Mouse (Mus musculus) brown adipose tissue, adult 24 weeks (tissue): ENCODE measurements around the gene Prex1. TPM values are rescaled to one million over a fixed set of nuclear protein-coding genes. Genes with fewer than 3 reads are reported as not detected.

ENCODE experiments used
- H3K27ac ChIP-seq: fragments of 200-500 bp; replicated peaks from 2 replicates; pipeline ENCODE4 v1.5.1; 2012; ENCODE audit warnings: low read depth, mild to moderate bottlenecking, low read length
- H3K4me1 ChIP-seq: fragments of 200-500 bp; 2 replicates; pipeline ENCODE4 v1.6.1; 2012; ENCODE audit warnings: low read length, mixed read lengths; ENCODE audit not compliant: control insufficient read depth, insufficient read depth, insufficient read length
- H3K4me3 ChIP-seq: fragments of 200-500 bp; 2 replicates; pipeline ENCODE4 v1.5.1; 2012; ENCODE audit warnings: low read depth, mild to moderate bottlenecking, low read length, moderate library complexity; ENCODE audit not compliant: insufficient read depth
- polyA plus RNA-seq: library from polyadenylated mRNA; stranded (reverse); fragments of >200 nt; gene quantifications from 2 replicates; pipeline ENCODE4 v1.2.4, GENCODE M21; 2012; ENCODE audit not compliant: missing spikeins, insufficient read depth, insufficient read length

The Prex1 gene
- polyA plus RNA-seq, 1 experiment = 2.3 TPM

DNA sequence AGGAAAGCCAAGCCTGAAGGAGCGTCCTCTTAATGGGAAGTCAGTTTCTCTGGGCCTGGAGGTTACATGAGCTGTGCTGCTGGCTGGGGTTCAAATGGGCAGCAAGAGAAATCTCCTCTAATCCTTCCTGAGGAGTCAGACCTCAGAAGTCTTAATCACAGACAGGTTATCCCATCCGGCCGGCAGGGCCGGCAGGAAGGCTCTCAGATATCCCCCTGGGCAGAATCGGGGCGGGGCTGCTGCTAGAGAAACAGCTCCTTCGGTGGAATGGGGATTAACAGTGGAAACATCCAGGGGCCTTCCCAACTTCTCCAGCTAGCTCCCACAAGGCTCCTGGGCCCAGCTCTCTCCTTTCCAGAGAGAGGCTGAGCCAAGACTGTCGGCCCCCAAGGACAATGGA lies 105.1 kb downstream of the Prex1 start:
- Histone ChIP-seq H3K4me1 (peaks cover 19% of the 10 kb centered on the region), H3K4me3 (no peak overlapping the region), H3K27ac (no peak overlapping the region)

GRCm38 (mm10) chr2:166606481-166607245 lies 107.0 kb downstream of the Prex1 start:
- Histone ChIP-seq H3K27ac (no peak overlapping the region), H3K4me1 (peaks cover 19% of the 10 kb centered on the region), H3K4me3 (no peak overlapping the region)

DNA sequence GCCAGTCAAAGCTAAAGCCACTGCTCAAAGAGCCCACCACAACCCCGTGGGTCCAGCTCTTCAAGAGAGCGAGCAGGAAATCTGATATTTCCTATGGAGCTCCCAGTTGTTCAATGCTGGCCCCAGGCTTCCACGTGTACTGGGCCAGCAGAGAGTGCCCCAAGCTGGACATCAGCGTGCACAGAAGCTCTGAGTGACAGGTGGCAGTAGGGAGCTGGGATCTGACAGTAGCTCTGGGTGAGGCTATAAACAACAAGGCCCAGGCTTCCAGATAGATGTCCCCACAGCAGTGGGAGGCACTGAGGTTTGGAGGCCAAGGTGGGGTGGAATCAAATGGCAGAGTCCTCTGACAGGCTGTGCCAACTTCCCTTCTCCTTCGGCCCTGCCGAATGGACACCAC lies 107.6 kb downstream of the Prex1 start:
- H3K4me1 ChIP-seq = peaks cover 19% of the 10 kb centered on the region
- H3K4me3 ChIP-seq = no peak overlapping the region
- no peak overlapping the region for H3K27ac ChIP-seq

- Histone ChIP-seq H3K4me3 (no peak overlapping the region), H3K27ac (no peak overlapping the region), H3K4me1 (peaks cover 19% of the 10 kb centered on the region)
Measured at GRCm38 (mm10) chr2:166605164-166605831, 108.3 kb downstream of the Prex1 start.

- H3K4me1 ChIP-seq = peaks cover 6% of the 10 kb centered on the region
- H3K4me3 ChIP-seq = no peak overlapping the region
- H3K27ac ChIP-seq = no peak overlapping the region
Measured at GRCm38 (mm10) chr2:166602948-166603347, 110.7 kb downstream of the Prex1 start.

DNA sequence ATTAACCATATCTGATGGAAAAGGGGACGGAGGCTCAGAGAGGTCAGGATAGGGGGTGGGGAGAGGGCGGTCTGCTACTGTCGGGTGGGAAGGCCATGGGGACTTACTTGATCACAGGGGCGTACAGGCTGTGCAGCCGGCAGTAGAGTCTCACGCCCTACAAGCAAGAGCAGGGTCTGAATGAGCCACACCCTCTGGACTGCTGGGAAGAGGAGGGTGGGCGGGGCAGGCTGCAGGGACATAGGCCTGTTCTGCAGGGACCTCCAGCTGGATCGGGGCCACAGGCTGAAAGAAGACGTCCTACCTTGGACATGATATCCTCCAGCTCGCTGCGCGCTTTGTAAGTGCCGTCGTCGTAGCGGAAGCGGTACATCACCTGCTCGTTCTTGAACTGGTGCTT lies 112.2 kb downstream of the Prex1 start:
- H3K27ac ChIP-seq = no peak overlapping the region
- 0 out of 2 replicates have a peak, but pooled peaks cover 2% of the 10 kb centered on the region for H3K4me1 ChIP-seq
- H3K4me3 ChIP-seq = no peak overlapping the region

- no peaks in the 10 kb centered on the region for H3K4me1 ChIP-seq
- no peak overlapping the region for H3K27ac ChIP-seq
Measured at GRCm38 (mm10) chr2:166598453-166599155, 115.0 kb downstream of the Prex1 start.

DNA sequence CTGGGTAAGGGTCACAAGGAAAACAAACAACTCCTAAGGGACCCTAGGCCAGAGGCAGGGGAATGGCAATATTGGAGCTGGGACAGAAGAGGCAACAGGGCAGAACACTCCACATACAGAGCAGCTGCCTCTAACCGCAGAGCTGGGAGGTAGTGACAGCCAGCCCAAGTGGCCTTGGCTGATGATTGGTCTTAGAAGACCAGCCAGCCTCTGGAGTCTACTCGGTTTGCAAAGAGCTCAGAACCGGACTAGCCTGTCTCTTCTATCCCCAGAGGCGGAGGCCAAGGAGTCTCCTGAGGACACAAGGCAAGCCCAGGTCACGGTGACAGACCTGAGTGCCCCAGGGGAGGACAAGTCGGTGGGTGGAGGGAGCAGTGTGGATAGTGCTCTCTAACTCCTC lies 115.9 kb downstream of the Prex1 start:
- H3K4me1 ChIP-seq = no peaks in the 10 kb centered on the region
- H3K4me3 ChIP-seq = no peak overlapping the region
- no peak overlapping the region for H3K27ac ChIP-seq

More at GRCm38 (mm10) chr2:166598453-166599155, 115.0 kb downstream of the Prex1 start:
- no peak overlapping the region for H3K4me3 ChIP-seq

DNA sequence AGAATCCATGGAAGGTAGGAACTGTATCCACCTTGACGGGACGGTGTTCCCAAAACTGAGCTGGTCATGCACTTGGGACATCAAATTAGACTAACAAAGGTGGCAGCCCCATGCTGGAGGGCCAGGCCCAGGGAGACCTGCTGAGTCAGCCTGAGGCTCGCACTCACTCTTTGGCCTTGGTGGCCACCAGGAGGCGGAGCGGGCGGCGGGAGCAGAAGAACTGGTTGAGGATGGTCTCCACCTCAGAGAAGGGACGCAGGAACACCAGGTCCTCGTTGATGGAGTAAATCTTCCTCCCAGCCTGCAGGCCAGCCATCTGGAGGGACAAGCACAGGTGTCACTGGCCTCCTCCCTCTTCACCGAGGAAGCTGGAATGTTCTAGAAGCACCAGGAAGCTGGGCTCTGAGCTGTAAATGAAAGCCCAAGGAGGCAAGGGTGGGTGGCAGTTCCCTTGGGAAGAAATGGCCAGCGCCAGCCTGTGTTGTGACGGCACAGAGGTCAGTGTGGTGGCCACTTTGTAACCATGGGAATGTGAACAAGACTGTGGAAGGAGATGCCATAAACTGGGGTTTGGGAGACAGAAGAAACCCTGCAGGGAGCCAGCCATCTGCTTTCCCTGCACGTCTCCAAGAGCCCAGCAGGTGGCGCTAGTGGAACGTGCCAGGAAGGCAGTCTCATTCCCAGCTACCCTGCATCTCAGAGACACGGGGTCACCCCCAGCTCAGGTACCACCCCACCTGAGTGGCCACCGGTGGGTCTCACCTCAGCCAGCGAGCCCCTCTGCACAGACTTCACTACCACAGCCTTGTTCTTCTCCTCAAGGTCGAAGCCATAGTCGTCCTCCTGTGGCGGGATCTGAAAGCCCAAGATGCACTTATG lies 121.4 kb downstream of the Prex1 start:
- Histone ChIP-seq H3K4me1 (no peaks in the 10 kb centered on the region), H3K27ac (no peak overlapping the region), H3K4me3 (no peak overlapping the region)

GRCm38 (mm10) chr2:166584491-166584890 lies 129.1 kb downstream of the Prex1 start:
- no peak overlapping the region for H3K27ac ChIP-seq
- no peak overlapping the region for H3K4me3 ChIP-seq
- H3K4me1 ChIP-seq = no peaks in the 10 kb centered on the region

- H3K4me3 ChIP-seq = no peak overlapping the region
- no peak overlapping the region for H3K27ac ChIP-seq
- no peaks in the 10 kb centered on the region for H3K4me1 ChIP-seq
Measured at GRCm38 (mm10) chr2:166583292-166583691, 130.3 kb downstream of the Prex1 start.

DNA sequence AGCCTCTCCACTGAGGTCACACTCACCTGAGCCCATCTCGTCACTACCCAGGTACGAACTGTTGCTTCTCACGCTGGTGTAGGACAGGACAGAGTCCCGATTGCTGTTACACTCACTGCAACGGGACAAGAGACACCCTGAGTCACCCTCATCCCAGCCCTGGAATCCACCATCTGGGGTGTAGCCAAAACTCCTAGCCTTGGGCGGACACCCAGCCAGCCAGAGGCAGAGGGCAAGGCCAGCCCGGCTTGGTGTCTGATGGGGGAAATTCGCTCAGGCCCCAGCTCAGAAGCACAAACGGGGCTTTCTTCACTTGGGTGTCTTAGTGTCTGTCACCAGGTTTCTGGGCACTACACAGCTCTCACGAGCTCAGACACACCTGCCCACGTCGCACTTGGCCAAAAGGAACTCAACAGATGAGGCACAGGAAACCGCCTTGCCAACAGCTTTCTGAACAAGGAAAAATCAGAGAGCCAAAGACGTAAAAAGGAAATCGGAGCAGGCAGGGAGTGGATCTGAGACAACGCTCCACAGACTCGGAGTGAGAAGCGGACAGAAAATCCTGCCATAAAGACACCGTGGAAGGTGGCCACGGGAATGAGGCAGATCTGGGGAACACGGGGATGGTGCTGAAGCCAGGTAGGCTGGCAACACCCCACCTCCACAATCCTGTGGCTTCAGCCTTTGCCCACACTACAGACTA lies 131.6 kb downstream of the Prex1 start:
- Histone ChIP-seq H3K4me1 (no peaks in the 10 kb centered on the region), H3K27ac (no peak overlapping the region), H3K4me3 (no peak overlapping the region)

DNA sequence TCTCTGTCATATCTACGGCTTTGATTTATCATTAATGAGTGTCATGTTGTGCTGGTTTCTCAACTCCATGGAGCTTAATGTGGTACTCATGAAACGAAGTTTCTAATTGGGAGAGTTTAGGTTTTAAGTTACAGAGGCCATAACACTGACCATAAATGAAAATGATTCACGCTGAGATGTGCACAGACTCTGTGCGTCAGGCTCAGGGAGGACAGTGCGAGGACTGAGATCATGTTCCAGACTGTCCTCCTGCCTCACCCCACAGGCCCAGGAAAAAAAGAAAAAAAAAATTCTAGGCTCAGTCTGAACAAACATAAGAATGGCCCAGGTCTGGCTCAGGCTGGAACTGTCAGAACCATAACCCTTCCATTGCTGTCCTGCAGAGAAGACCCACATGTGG lies 133.8 kb downstream of the Prex1 start:
- Histone ChIP-seq H3K27ac (no peak overlapping the region), H3K4me1 (no peaks in the 10 kb centered on the region), H3K4me3 (no peak overlapping the region)

DNA sequence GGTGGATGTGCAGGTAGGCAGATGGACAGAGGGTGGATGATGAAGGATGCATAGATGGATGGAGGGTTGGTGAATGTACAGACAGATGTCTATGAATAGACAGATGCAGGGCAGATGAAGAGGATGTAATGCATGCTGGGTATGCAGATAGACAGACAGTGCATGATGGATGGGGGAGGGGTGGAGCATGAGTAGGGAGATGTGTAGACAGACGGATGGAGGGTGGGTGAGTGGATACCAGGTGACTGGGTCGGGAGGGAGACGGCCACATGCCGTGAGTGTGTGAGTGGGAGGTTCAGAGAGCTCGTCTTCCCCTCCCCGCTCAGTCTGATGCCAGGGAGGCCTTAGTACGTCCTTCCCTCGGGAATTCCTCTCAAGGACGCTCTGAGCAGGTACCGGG lies 134.3 kb downstream of the Prex1 start:
- Histone ChIP-seq H3K27ac (no peak overlapping the region), H3K4me3 (no peak overlapping the region), H3K4me1 (no peaks in the 10 kb centered on the region)
